Mouse (Mus musculus): ENCODE results near the gene Erich3.

GRCm38 (mm10) chr3:154816231-154816630 is 152.6 kb downstream of the Erich3 start:
- TF ChIP-seq CTCF (IDR thresholded peaks at IDR 0.05; ENCODE audit: extremely low read depth, insufficient read length, insufficient replicate concordance, low read depth, low read length) (no peak), POLR2A (IDR thresholded peaks at IDR 0.05; ENCODE audit: low read depth, low read length) (no peak)
